Mouse (Mus musculus) adrenal gland, adult (tissue): ENCODE data around the gene Dpysl5.

ENCODE experiments used
- DNase-seq, 2 experiments: peaks; one replicate each; pipeline ENCODE4 v3.0.0; 2022 to 2023; ENCODE audit warnings: low spot score in 1 of 2; ENCODE audit not compliant: inconsistent age in 2 of 2

Gene Dpysl5

DNA sequence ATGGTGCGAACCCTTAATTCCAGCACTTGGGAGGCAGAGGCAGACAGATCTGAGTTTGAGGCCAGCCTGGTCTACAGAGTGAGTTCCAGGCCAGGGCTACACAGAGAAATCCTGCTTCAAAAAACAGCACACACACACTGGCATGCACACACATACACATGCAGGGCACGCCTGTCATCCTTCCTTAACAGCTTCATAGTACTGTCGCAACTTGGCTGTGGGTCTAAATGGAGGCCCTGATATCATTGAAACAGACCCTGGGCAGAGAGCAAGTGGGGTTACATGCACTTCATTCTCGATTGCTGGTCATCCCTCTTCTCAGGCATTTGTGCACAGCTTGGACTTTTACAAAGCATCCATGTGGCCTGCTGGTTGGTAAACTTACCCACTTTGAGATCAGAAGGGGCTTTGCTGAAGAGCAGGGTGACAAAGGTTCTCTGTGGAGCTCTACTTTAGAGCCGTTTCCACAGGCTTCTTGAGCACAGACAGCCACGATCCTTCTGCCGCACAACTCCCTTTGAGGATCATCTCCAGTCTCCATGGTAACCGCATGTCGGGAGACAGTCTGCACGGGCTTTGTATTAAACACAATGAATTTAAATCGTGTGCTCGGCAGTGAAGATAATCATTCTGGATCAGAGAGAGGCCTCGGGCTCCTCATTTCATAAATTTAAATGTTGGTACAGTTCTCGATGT is 51.6 kb downstream of the Dpysl5 start:
- no peak for DNase-seq

DNA sequence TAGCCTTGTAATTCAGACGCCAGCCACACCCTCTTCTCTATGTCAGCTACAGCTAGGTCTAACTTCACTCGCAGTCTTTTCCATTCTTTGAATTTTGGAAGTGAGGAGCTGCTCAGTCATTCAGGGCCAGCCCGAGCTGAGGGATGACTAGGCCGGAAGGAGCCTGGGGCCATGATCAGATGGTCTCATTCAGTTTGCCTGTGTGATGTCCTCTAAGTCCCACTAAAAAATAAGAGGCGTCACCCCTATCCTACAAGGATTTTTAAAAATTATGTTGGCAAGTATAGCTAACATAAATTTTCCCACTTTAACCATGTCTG is 52.1 kb downstream of the Dpysl5 start:
- DNase-seq = no peak

DNA sequence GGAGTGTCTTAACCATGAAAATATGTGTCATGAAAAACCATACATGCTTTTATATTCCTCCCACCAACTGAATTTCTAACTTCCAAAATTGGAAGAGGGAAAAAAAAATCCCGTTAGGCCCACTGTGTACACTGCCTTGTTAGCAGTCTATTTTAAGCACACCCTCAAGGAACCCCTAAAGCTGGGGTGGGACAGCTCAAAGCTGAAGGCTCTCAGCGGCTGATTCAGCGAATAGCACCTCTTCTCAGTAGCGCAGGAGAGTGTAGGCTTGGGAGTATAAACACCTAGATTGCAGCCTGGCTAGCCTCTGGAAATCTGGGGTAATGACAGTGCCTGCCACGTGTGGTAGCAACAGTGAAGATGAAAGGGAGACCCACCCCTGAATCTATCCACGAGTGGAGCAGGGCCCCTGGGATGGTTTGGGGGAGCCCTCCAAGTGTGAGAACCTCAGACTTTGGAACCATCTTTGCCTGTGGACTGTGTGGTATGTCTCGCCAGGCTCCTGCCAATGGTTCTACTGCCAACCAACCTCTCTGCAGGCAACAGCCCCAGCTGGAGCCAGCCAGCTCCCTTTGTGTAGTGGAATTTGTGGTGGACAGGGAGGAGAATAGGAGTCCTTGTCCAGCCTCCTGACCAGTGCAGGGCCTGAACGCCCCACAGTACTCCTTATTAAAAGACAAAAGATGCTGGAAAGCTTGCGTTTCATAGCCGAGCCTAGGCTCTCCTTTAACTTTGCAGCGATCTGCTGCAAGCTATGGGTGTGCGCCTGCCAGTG is 54.4 kb downstream of the Dpysl5 start:
- DNase-seq = no peak

DNA sequence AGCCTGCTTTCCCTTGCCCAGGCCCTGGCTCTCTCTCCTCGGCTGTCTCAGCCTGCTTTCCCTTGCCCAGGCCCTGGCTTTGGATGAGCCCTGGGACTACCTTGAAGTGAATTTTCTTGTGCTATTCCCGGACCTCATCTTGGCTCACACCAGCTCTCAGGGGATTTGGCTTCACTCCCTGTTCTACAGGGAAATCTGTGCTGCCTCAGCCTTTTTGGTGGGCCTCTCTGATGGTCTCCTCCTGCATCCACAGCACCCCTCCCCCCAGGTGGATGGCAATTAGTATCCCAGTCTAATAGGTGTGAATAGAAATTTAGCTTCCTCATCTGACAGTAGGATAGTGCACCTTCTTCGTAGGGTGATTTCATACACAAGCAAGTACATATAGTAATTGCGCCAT is 56.7 kb downstream of the Dpysl5 start:
- DNase-seq = no peak

DNA sequence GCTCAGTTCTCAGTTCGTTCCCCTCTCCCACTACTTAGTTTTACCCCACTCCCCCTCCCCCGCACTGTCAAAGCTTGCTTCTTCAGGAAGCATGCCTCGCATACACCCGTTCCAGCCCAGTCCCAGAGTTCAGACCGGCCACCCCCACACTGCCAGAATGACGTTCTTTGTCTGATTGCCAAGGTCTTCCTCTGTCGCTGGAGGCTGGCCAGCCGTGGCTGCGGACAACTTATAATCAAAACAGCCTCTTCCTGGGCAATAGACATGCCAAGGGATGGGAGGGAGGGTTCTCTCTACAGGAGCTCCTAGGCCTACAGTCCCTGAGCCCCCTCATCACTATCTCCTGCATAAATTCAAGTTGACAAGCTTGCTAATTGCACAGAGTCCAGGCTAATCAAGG is 57.2 kb downstream of the Dpysl5 start:
- DNase-seq = peak; percentile 86 to 92

DNA sequence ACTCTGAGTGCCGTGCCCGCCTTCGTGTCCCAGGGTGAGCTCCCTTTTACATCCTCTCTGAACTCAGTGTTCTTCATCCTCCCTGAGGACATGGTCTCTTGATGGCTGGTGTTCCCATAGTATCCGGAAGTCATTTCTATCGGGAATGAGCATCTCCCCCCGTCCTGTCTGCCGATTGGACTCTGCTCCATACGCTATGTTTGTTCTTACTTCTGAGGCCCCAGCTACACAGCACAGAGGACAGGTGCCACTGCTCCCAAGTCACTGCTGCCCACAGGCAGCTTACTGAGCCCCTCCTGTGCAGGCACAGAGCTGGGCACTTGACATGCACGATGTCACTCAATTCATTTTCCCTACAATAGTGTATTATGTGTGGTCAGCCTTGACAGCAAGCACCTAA is 57.7 kb downstream of the Dpysl5 start:
- DNase-seq = no peak

DNA sequence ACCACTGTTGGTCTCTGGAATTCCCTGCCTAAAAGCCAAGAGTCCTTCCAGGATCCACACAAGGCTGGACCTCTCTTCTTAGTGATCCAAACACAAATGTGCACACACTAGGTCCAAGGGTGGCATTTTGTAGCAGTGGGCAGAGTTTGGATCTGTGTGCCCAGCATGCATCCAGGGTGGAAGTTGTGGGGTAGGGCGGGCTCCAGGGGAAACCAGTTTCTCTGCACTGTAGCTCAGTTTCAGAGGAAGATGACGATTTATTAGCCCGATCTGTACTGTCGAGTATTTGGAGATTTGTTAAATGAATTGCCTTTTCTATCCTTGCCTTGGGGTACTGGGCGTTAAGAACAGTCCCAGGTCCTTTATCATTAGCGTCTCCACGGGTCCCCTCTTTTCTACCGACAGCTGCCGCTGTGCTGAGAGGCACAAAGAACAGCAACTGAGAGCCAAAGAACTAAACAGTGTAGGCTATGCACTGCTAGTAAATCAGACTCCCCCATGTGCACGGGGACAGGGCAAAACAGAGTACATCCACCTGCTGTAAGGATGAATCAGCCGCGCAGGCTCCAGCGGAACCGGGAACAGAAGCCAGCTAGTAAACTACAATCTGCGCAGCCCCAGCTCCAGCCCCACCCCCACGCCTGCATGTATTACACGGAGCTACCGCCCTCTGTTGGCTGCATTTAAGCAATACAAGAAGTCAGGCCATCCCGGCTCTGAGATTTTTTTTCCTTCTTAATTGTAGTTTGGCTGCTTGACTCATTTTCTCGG is 63.4 kb downstream of the Dpysl5 start:
- DNase-seq = peak; percentile 90 to 95

DNA sequence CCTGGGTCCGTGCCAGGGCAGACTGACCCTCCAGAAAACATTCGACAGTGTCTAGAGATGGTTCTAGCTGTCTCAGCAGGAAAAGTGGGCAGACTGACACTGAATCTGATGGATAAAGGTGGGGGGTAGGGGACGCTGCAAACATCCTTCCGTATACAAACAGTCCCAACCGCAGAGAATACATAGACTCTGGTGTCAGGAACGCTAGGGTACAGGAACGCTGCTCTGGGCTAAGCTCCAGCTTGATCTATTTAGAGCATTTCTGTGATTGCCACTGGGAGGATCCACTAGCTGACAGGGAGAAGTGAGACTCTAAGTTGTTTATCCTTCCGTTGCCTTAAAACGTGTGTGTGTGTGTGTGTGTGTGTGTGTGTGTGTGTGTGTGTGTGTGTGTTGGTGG is 69.3 kb downstream of the Dpysl5 start:
- DNase-seq = no peak

DNA sequence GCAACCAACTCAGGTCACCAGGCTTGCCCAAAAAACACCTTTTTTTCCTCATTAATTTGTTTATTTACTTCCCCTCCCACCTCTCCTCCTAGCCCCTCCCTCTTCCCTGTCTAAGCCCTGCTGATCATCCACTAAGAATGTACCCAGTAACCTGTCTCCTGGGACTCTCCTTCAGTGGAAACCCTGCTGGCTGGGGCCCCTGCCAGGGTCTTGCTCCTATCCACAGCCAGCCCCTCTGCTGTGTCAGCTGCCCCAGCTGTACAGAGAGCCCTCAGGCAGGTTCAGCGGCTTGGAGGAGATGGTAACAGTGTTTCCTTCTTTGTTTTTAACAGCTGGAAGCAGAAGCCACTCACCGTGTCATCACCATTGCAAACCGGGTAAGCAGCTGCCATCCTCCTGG is 69.8 kb downstream of the Dpysl5 start:
- no peak for DNase-seq

DNA sequence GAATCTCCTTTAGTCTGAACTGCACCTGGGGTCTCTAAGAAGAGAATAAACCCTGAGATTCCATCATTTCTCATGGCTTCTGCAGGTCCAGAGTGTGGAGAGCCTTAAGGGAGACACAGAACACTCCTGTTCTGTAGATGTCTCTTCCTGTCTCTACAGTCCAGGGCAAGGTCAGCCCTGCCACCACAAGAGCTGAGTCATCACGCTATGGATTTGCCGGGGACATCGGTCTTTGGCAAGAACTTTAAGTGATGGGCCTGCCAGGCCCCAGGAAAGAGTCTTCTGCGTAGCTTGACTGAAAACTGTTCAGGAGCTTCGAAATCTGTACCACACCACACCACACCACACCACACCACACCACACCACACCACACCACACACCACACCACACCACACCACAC is 76.0 kb downstream of the Dpysl5 start:
- DNase-seq = peak; percentile 80 to 85

DNA sequence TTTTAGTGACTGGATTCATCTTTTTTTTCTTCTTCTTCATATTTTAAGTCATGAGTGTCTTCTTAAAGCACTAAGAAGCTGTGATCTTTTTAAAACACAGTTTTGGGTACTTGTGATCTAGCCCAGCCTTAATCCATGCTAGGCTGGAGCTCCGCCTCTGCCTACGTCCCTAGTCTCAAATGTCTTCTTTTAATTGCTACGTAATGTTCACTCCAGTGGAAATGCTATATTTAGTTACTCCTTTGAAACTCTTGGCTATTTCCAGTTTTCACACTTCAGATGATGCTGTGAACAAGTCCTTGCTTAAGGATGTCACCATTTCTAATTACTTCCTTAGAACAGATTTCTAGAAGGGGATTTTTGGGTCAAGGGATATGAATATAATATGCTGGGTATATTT is 78.7 kb downstream of the Dpysl5 start:
- no peak for DNase-seq

DNA sequence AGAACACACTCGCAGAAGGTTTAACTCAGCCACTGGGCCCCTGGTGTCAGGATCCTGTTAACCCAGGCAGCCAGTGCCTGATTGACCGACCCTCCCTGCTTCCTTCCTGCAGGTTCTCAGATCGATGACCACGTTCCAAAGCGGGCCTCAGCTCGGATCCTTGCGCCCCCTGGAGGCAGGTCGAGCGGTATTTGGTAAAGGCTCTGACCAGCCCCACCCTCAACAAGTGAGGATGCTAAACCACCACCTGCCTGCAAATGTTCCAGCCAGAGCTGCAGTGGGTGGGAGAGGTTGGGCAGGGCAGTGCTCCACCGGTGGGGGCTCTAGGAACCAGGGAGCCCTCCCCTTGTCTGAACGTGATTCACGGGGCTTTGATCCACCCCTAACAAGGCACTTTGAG is 84.8 kb downstream of the Dpysl5 start:
- DNase-seq = peak; percentile 74 to 91

DNA sequence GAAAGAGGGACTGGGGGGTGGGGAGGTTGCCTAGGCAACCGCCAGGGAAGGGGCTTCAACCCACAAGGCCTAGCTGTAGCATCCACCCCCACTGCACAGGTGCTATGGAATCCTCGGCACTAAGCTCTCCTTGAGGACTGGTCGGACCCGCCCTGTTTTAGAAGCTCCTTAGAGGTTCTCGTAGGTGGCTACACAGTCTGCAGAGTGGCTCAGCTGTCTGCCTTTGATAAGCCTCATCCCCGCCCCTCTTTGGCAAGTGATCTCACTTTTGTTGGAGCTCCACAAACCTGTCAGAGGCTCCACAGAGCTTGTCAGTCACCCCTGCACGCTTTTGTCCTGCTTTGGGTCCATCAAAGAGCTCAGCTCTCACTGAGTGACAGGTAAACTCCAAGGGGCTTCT is 86.1 kb downstream of the Dpysl5 start:
- no peak for DNase-seq

DNA sequence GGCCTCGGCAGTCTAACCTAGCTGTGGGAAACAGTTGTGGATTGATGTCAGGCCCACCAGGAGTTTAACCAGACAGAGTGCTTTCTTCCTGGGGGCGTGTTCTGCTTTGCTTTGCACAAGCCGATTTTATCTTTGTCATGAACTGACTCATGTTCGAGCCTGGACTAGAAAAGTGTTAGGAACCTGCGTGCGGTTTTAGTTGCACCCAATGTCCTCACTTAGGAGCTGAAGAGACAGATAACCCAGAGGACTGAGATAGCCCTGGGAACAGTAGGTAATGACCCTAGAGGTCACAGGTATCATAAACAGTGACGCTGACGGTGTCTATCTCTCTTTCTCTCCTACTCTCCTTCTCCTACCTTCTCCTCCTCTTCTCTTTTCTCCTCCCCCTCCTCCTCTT is 86.6 kb downstream of the Dpysl5 start:
- DNase-seq = no peak

DNA sequence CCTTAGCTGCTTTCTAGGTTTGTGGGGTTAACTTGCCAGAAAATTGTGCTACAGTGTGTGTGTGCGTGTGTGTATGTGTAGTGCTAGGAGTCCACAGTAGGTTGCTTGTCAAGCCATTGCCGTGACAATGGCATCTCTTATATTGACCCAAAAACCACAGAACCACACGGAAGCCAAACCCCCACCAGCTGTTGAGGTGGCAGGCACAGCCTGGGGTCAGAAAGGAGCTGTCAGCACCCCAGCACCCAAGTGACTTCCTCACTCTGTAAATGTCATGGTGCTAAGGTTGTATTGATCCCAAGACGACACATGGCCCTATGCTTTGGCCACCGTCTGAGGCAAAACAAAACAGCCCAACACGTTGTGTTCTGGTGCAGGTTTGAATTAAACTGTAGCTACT is 87.6 kb downstream of the Dpysl5 start:
- no peak for DNase-seq

DNA sequence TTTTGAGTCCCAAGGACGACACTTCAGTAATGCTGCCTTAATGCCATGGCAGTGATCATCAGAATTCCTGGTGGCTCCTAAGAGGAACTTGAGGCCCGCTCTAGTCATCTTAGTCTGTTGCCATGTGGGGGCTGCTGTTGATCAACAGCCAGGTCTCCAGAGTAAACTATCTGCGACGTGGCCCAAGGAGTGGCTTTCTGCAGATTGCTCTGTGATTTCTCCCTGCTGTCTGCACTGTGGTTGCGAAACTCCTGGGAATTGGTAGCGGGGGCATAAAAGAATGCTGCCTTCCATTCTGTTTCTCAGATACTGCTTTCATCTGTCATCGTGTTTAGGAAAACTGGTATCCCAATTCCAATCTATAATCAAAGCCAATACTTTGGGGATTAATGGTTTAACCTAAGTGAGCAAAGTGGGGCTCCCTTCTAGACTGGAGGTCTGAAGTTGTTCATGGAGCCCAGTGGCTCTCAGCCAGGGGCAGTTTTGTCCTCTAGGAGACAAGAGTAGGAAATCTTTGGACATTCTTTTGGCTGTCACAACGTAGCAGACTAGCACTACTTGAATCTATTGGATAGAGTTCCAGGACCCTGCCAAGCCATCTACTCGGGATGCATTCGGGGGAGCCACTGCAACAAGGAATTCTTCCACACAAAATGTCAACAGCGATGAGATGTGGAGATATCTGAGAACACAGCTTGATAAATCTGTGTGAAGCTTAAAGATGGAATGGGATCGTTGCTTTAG is 91.5 kb downstream of the Dpysl5 start:
- no peak for DNase-seq

DNA sequence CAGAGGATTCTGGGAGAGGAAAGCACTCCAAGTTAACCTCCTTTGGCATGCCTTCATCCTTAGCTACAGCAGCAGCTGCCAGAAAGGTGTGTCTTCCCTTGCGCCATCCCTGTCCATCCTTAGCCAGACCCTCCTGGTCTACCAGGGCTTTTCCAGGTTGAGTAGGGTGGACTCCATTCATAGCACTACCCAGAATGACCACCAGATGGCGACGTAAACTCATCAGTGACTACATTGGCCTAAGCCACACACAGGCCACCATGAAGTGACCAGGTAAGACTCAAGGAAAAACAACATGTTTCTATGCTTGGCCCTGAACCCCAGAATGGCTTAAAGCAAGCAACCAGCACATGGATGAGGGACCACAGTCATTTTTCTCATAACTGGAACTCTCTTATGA is 94.7 kb downstream of the Dpysl5 start:
- DNase-seq = peak; percentile 86 to 97

DNA sequence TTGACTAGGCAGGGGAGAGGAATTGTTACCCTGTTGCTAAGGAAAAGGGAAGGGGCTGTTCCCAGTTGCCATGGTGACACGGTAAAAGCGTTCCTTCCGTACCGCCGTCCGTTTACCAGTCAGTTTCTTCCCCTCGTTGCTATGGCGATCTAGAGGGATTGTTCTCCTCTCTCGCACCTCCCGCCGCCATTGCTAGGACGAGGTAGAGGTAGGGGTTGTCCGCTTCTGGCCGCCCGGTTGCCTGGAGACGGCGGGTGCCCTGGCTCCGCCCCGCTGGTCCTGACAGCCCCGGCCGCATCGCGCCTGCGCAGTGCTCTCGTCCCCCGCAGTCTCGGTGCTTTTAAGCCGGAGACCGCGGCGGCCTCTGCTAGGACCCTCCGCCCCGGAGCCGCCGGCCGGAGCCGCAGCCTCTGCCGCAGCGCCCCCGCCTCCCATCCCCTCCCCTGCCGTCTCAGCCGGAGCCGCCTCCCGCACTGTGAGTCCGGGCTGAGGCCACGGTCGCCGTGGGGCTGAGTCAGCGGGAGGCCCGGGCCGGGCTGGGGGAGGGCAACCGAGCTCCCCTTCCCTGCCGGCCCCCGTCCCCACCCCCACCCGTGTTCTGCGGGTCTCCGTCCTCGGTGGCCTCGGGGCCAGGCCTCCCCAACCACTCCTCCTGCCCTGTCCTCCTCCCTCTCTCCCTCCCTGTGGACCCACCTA is 103.2 kb downstream of the Dpysl5 start, which contains the start of gene Mapre3:
Mapre3 (plus strand) TSS at position 218 of the 696 bp plus-strand sequence.
- DNase-seq = peak; percentile 95 to 98

DNA sequence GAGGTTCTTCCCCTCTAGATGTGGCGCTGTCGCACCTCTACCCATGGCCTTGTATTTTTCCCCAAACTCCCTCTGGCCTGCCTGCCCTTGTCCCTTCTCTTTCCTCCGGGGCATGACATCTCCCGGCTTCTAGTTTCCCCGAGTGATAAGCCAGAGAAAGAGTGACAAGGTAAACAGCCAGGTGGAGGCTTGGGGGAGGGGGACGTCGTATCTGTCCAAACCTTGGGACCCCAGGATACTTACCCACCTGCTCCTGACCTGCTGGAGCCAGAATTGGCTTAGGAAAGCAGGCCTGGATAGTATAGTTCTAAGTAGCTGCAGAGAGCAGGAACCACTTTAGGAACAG is 103.7 kb downstream of the Dpysl5 start:
- no peak for DNase-seq

DNA sequence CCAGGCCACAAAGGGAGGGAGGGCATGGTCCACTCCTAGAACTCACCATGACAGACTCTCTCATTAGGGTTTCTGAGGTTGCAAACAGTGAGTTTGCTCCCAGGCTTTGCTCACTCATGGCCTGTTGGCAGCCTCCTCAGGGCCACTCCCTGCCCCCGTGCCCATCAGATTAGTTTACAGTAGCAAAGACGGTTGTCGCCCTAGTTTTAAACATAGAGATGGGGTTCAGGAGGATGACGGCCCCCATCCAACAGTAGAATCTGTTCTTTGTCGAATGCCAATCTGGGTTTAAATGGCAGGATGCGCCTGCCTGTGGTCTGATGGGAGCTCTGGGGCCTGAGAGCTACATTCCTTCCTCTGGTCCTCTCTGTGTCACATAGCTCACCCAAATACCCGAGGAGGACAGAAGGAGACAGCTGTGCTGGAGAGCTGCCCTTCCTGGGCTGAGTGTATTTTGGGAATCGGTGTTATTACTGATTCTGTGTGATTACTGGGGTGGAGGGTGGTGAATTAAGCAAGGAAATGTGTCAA is 105.0 kb downstream of the Dpysl5 start:
- peak in 1 of 2 experiments; percentile 72 for DNase-seq
